Mouse (Mus musculus): ENCODE measurements around the gene Limch1. TPM values are rescaled to one million over a fixed set of nuclear protein-coding genes. Genes with fewer than 3 reads are reported as not detected.

Limch1 gene
- total and polyA plus RNA-seq, 3 experiments = 0.05 TPM; not detected in 2

DNA sequence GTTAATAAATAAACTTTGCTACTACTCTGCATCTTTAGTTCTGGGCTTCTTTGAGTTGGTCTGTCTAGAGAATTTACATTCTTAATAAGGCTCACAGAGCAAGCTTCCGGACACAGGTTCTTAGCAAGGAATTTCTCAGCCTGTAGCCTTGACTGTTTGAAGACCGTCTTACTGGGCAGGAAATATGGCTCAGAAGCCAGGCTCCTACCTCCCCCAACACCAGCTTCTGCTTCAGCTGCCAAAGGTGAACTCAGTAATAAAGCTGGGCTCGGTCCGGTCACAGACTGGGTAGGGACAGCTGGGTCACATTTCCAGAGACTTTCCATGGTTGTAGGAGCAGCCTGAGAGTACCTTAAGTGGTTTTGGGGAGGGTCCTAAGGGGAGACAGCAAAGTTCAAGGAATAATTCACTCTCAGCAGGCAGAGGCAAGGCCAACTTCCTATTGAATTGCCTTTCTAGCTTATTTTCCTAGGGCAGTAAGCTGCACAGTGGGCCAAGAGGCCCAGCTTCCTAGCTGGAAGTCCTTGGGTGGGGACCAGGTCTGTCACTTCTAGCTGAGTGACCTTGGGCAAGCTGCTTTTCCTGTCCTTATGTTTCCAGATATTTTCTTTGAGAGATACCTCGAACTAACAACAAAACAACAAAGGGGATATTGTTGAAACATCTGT lies 3.0 kb downstream of the Limch1 start:
- H3K4me3 ChIP-seq (replicated peaks in 1 of 3; ENCODE audit: low read depth in 2 of 3, low read length in 2 of 3, poor library complexity in 1 of 3) = no peak overlapping the region
- H3K27ac ChIP-seq (ENCODE audit: insufficient read depth, low read depth) = no peak overlapping the region
- DNase-seq (ENCODE audit: extremely low read depth) = no peak
- no peak overlapping the region for H3K9ac ChIP-seq (ENCODE audit: insufficient read depth, low read depth)
- dilution Hi-C loops (cut with MboI; ENCODE audit: extremely low pct_ligation_motif_present, extremely low pct_unique_long_range_greater_than_20kb, low sequenced_read_pairs) (no loop called here), in situ Hi-C loops (cut with MboI; ENCODE audit: low pct_ligation_motif_present, low pct_unique_long_range_greater_than_20kb, low sequenced_read_pairs) (no loop called here)
- H3K36me3 ChIP-seq (replicated peaks in 1 of 2; ENCODE audit: control insufficient read depth in 1 of 2, insufficient read depth in 1 of 2, low read length in 1 of 2) = no peaks in the 10 kb centered on the region
- peaks cover 0 to 11% of the 10 kb centered on the region in 2 experiments; a peak in 2 of 4 replicates for H3K4me1 ChIP-seq (ENCODE audit: control insufficient read depth in 1 of 2, insufficient read depth in 2 of 2)
- no peaks in the 10 kb centered on the region for H3K27me3 ChIP-seq (replicated peaks)
- H3K79me2 ChIP-seq (replicated peaks; ENCODE audit: control insufficient read depth, extremely low read depth, insufficient read depth, poor library complexity, severe bottlenecking) = no peaks in the 10 kb centered on the region
- TF ChIP-seq CHD1 (IDR thresholded peaks at IDR 0.05; ENCODE audit: low read depth, low read length) (no peak), USF1 (IDR thresholded peaks at IDR 0.05; ENCODE audit: low read depth, low read length) (no peak), CTCF (conservative IDR thresholded peaks at IDR 0.05 in 1 of 2, IDR thresholded peaks at IDR 0.05 in 1 of 2; ENCODE audit: low read depth in 2 of 2, low read length in 2 of 2) (no peak), IRF4 (IDR thresholded peaks at IDR 0.05; ENCODE audit: low read depth, low read length) (no peak)
- peaks cover 7% of the 10 kb centered on the region for H3K9me3 ChIP-seq (replicated peaks; ENCODE audit: low read length)
- no peak overlapping the region for H3K4me2 ChIP-seq (ENCODE audit: insufficient read depth, low read depth, poor library complexity, severe bottlenecking)

DNA sequence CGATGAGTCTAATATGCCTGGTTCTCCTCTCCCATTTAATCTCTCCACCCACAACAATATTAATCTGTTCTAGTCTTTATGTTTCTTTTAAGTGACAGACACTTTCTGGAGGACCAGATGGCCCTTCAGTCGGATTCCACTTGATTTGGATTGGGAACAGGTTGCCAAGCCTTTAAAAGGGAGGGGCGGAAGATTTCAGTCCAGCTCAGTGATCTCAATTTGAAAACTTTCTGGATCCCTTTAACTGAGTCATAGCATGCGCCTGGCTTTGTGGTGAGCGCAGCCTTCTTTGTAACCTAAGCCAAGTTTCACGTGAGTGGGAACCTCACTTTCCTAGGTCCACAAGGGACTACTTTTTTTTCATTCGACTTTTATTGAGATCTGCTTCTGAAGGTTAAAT lies 5.0 kb downstream of the Limch1 start:
- Histone ChIP-seq H3K4me2 (ENCODE audit: insufficient read depth, low read depth, poor library complexity, severe bottlenecking) (no peak overlapping the region), H3K4me1 (ENCODE audit: control insufficient read depth in 1 of 2, insufficient read depth in 2 of 2) (peaks cover 5 to 29% of the 10 kb centered on the region in 2 experiments), H3K79me2 (replicated peaks; ENCODE audit: control insufficient read depth, extremely low read depth, insufficient read depth, poor library complexity, severe bottlenecking) (no peaks in the 10 kb centered on the region), H3K9me3 (replicated peaks; ENCODE audit: low read length) (peaks cover 7% of the 10 kb centered on the region), H3K4me3 (replicated peaks in 1 of 3; ENCODE audit: low read depth in 2 of 3, low read length in 2 of 3, poor library complexity in 1 of 3) (no peak overlapping the region), H3K36me3 (replicated peaks in 1 of 2; ENCODE audit: control insufficient read depth in 1 of 2, insufficient read depth in 1 of 2, low read length in 1 of 2) (no peaks in the 10 kb centered on the region), H3K27me3 (replicated peaks) (no peaks in the 10 kb centered on the region), H3K27ac (ENCODE audit: insufficient read depth, low read depth) (no peak overlapping the region), H3K9ac (ENCODE audit: insufficient read depth, low read depth) (no peak overlapping the region)
- in situ Hi-C loops (cut with MboI; ENCODE audit: low pct_ligation_motif_present, low pct_unique_long_range_greater_than_20kb, low sequenced_read_pairs) = no loop called here
- DNase-seq (ENCODE audit: extremely low read depth) = no peak
- TF ChIP-seq CHD2 (IDR thresholded peaks at IDR 0.05; ENCODE audit: low read length) (no peak), EP300 (IDR thresholded peaks at IDR 0.05; ENCODE audit: low read length) (no peak), UBTF (IDR thresholded peaks at IDR 0.05; ENCODE audit: low read depth, low read length) (no peak), ZC3H11A (IDR thresholded peaks at IDR 0.05; ENCODE audit: low read depth, low read length) (no peak), MAZ (IDR thresholded peaks at IDR 0.05; ENCODE audit: low read depth, low read length) (no peak), JUN (IDR thresholded peaks at IDR 0.05; ENCODE audit: insufficient read depth, low read depth, low read length) (no peak), POLR2AphosphoS2 (IDR thresholded peaks at IDR 0.05; ENCODE audit: low read depth, low read length) (no peak), KAT2A (IDR thresholded peaks at IDR 0.05; ENCODE audit: insufficient replicate concordance, low read length) (no peak), ETS1 (conservative IDR thresholded peaks at IDR 0.05; ENCODE audit: low read depth, low read length) (no peak), RCOR1 (conservative IDR thresholded peaks at IDR 0.05; ENCODE audit: low read depth, low read length) (no peak), JUND (conservative IDR thresholded peaks at IDR 0.05; ENCODE audit: low read depth, low read length) (no peak), NELFE (IDR thresholded peaks at IDR 0.05; ENCODE audit: low read depth, low read length) (no peak), TCF12 (IDR thresholded peaks at IDR 0.05; ENCODE audit: low read depth, low read length) (no peak), MYC (IDR thresholded peaks at IDR 0.05; ENCODE audit: low read depth, low read length) (no peak), CHD1 (IDR thresholded peaks at IDR 0.05; ENCODE audit: low read depth, low read length) (no peak), MEF2A (IDR thresholded peaks at IDR 0.05; ENCODE audit: borderline replicate concordance, low read depth, low read length) (no peak), IRF4 (IDR thresholded peaks at IDR 0.05; ENCODE audit: low read depth, low read length) (no peak)
- dilution Hi-C loops (cut with MboI; ENCODE audit: extremely low pct_ligation_motif_present, extremely low pct_unique_long_range_greater_than_20kb, low sequenced_read_pairs) = no loop called here
